Mouse (Mus musculus) B cell, adult (primary cell): ENCODE measurements around the gene Kcnn1. TPM values are rescaled to one million over a fixed set of nuclear protein-coding genes. Genes with fewer than 3 reads are reported as not detected.

Source experiments
- total RNA-seq: library from RNA; stranded (reverse); gene quantifications from 4 replicates; pipeline ENCODE4 v1.2.4, GENCODE M21; 2023; ENCODE audit not compliant: inconsistent age

Gene Kcnn1
- total RNA-seq: 0.15 to 0.18 TPM in 2 of 4 replicates, not detected in the others

DNA sequence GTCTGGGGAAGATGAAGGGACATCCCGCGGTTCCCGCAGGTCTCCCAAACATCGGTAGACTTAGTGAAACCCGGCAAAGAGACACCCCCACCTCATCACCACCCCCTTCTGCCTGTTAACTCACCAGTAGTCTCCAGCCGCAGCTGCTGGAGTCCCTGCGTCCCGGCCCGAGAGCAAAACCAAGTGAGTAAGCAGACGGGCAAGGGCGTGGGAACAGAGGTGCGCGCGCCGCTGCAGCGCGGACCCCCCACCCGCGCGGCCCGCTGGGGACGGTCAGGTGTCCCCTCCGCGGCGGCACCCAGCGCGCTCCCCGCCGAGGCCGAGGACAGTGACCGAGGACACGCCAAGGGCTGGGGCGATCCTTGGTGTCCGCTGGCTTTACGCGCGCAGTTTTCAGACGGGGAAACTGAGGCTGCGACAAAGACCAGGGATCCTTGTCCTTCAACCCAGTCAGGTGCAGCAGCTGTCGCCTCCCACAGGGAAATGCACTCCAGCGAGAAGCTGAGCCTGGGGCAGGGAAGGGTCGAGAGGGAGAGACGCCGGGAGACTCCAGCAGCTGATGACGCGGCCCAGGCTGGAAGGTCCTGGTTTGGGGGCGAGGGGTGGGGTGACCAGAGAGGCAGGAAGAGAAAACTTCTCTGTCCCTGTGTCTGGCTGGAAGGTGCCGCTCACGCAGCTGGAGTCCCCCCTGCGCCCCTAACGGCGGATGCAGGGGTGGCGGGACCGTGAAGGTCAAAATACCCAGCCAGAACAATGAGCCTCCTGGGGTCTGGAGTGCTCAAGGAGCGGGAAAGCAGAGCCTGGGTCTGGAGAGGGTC is at the start of gene Kcnn1:
Gene Kcnn1, minus strand, starts transcription at position 435 of the 818 bp plus-strand sequence.

GRCm38 (mm10) chr8:70905831-70906736 is 43.0 kb upstream of the Kcnn1 start, which contains the start of gene Map1s:
TSS of gene Map1s (plus strand) at chr8:70905932.

GRCm38 (mm10) chr8:70897021-70897680 is 34.1 kb upstream of the Kcnn1 start, which contains the start of gene Rpl18a:
TSS of gene Rpl18a (minus strand) at chr8:70897412.

GRCm38 (mm10) chr8:70892022-70892895 is 29.2 kb upstream of the Kcnn1 start, which contains the start of gene Slc5a5:
TSS of gene Slc5a5 (minus strand) at chr8:70892757.

DNA sequence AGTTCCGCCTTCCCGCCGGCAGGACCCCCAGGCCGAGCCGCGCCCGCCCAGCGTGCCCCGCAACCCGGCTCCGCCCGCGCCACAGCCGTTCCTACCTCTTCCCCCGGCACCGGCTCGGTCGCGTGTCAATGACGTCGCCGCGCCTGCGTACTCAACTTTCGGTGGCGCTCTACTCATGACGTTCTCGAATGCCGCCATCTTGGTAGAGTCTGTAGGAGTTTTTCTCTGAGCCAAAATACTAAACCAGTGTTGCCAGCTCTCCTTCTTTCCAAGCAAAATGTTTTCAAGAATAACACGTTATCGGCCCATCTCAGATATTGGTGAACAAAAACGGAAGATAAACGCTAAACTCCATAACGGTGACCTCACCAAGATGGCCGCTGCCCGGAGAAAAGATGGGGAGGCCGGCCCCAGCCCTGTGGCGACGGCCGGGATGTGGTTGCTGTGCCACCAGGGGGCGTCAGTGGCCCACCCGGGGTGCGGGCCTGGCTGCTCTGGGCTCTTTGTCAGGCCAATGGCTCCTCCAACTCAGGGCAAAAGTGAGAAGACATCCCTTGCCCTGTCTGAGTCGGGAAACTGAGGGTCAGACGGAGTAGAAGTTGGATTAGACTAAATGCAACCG is 10.4 kb upstream of the Kcnn1 start, which contains the start of gene Ccdc124:
Gene Ccdc124, minus strand, starts transcription at position 572 of the 622 bp plus-strand sequence.

GRCm38 (mm10) chr8:70839408-70840351 is 23.4 kb downstream of the Kcnn1 start, which contains the start of gene Arrdc2:
TSS of gene Arrdc2 (minus strand) at chr8:70839720.

DNA sequence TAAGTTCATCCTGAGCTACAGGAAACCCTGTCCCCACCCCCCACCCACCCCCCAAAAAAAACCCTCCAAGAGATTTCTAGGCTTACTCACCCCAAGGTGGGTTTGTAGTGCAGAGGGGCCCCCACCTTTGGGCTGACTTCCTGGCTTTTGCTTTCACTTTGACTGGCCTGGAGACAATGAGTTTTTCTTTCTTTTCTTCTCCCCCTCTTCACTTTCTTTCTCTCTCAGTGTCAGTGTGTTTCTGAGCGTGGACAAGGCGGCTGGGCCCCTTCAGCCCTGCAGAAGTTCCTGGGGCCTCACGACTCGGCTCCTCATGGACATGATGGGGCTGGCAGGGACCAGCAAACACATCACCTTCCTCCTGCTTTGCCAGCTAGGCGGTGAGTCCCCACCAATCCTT is 54.8 kb downstream of the Kcnn1 start, which contains the start of gene Il12rb1:
Gene Il12rb1, plus strand, starts transcription at position 211 of the 400 bp plus-strand sequence.

DNA sequence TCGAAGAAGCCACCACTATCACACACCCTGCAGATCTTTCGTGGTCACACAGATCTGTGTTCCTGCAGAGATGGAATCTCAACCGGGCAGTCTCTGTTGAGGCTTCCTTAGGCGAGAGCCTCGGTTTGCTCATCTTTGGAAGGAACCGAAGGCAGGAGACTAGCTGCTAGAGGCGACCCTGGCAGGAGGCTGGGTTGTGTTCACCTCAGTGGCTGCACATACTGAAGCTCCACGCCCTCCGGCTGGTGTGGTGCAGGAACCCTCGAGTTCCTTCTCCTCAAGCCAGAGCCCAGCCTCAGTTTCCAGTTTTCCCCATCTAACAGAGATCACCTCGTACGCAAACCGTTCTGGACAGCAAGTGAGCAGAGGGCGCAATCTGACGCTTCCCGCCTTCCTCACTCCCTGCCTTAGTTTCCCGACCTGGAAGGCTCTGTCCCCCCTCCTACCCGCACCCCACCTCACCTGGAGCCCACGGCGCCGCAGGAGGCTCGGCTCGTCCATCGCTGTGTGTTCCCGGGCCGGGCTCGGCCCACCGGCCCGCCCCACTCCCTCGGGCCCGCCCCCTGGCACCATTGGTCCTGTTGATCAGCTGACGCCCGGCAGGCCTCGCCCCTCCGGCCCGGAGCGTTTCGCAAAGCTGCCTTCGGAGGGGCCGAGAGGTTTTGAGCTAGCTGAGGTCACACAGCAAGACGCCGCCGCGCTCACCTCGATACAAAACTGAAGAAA is 58.4 kb downstream of the Kcnn1 start, which contains the start of gene Mast3:
Gene Mast3, minus strand, starts transcription at position 574 of the 726 bp plus-strand sequence.

Other genes starting within 250 kb of the Kcnn1 start
- 4.0 to 6.8 TPM (median 5.4 TPM) in 4 replicates for gene Lrrc25, start 247.1 kb downstream of the Kcnn1 start, total RNA-seq
- gene Gdf15, start 230.8 kb downstream of the Kcnn1 start, total RNA-seq: not detected in 4 replicates
- gene Pgpep1, start 202.9 kb downstream of the Kcnn1 start, total RNA-seq: 7.3 to 13.8 TPM (median 11.9 TPM) in 4 replicates
- gene Lsm4, start 190.0 kb downstream of the Kcnn1 start, total RNA-seq: 110 to 142 TPM (median 130 TPM) in 4 replicates
- gene Jund, start 164.3 kb downstream of the Kcnn1 start, total RNA-seq: 2,155 to 2,567 TPM (median 2,406 TPM) in 4 replicates
- 40.3 to 68.5 TPM (median 46.5 TPM) in 4 replicates for gene Iqcn, start 159.8 kb downstream of the Kcnn1 start, total RNA-seq
- 0.87 to 2.4 TPM in 2 of 4 replicates, not detected in the others for gene Gm3336, start 144.7 kb downstream of the Kcnn1 start, total RNA-seq
- gene Pde4c, start 139.5 kb downstream of the Kcnn1 start, total RNA-seq: 2.7 to 6.0 TPM (median 3.9 TPM) in 4 replicates
- gene Rab3a, start 108.6 kb downstream of the Kcnn1 start, total RNA-seq: 8.1 to 11.7 TPM (median 10.3 TPM) in 4 replicates
- 23.5 to 28.2 TPM (median 25.8 TPM) in 4 replicates for gene Mpv17l2, start 102.3 kb downstream of the Kcnn1 start, total RNA-seq
- 23.1 to 25.4 TPM (median 24.1 TPM) in 4 replicates for gene Pik3r2, start 86.5 kb downstream of the Kcnn1 start, total RNA-seq
- gene Mast3, start 58.2 kb downstream of the Kcnn1 start, total RNA-seq: 195 to 225 TPM (median 218 TPM) in 4 replicates
- gene Il12rb1, start 54.8 kb downstream of the Kcnn1 start, total RNA-seq: 0.70 to 2.7 TPM (median 1.5 TPM) in 4 replicates
- gene Arrdc2, start 23.5 kb downstream of the Kcnn1 start, total RNA-seq: 19.3 to 21.0 TPM (median 20.2 TPM) in 4 replicates
- 36.9 to 45.2 TPM (median 43.9 TPM) in 4 replicates for gene Ccdc124, start 10.7 kb upstream of the Kcnn1 start, total RNA-seq
- not detected in 4 replicates for gene Slc5a5, start 29.5 kb upstream of the Kcnn1 start, total RNA-seq
- 4,077 to 4,166 TPM (median 4,161 TPM) in 4 replicates for gene Rpl18a, start 34.2 kb upstream of the Kcnn1 start, total RNA-seq
- 54.1 to 74.7 TPM (median 67.4 TPM) in 4 replicates for gene Map1s, start 42.7 kb upstream of the Kcnn1 start, total RNA-seq